Mouse (Mus musculus): ENCODE measurements at regions not wholly inside any gene's neighbourhood (a gene's known extent, or its start where the extent isn't known, plus 50 kb on each side); places are given as distances from the start of the nearest gene placed in this dataset.
"Not testable (repeated sequence)": the region's sequence is repeated elsewhere in the genome, so short reads cannot be mapped to it uniquely, and the experiment has no call there.

DNA sequence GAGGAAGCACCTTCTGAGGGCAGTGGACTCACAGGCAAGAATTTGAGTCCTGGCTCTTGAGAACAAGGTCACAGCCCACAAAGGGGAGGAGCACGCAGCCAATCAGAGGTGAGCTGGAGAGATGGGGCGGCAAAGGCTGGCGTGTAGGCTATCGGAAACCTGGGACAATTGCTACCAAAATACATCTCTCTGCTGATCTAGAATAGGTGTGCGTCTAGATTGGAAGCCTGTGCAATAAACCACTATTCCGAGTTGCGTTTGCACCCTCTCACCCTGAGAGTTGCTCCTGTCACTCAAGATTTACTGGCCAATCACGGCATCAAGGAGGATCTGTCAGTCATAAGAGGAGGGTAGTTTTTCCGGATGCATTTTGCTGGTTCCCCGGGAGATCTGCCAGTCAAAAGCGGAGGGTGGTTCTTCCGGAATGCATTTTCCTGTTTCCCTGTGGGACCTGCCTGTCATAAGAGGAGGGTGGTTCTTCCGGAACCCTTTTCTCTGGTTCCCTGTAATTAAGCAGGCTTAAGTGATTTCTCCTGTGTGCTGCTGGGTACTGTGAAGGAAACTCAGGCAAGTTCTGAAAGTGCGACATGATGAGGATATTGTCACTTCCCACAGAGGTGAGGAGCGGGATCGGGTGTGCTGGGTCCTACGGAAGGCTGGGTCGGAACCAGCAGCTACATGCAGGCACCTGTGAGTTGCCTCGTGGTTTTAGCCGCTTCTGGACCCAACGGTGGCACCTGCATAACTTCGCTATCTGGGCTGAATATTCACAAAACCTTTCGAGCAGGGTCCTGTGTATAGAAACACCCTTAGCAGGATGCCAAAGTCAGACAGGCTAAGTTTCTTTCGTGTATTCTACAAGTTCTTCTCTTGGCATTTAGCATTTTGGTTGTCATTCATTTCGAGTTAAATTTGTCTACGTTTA is 112.6 kb upstream of the Zfp960 start:
- peak; percentile 97 for DNase-seq

DNA sequence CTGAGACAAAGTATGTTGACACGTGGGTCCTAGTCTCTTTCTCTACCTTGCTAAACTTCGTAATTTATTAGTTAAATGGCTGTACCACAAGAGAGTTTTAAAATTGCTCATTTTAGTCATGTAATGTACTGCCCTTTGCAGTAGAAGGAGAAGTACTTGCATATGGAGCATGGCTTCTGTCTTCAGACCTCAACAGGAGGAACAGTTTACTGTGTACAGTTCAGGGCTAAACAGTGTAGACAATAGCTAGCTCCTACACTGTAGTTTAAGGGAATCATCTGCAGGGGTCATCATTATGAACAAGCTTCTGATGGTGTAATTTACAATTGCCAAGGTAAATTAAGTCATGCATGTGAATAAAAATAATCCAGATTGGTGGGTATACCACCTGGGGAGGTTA is 111.8 kb upstream of the Zfp960 start:
- not testable (repeated sequence) for DNase-seq

DNA sequence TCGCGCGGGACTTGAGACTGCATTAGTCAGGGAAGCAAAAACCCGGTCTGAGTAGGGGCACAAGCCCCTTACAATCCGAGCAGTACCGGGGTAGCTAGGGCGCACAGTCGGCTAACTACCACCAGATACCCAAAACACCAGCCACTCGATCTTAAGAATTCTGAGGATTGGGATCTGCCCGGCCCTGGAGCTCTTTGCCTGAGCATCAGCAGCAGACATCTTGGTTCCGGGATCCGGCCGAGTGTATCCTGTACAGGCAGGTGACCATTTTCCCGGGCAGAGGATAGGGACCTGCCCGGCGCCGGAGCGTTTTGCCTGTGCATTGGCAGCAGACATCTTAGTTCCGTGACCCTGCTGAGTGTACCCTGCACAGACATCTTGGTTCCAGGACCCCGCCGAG is 66.7 kb upstream of the Zfp960 start:
- DNase-seq = not testable (repeated sequence)

DNA sequence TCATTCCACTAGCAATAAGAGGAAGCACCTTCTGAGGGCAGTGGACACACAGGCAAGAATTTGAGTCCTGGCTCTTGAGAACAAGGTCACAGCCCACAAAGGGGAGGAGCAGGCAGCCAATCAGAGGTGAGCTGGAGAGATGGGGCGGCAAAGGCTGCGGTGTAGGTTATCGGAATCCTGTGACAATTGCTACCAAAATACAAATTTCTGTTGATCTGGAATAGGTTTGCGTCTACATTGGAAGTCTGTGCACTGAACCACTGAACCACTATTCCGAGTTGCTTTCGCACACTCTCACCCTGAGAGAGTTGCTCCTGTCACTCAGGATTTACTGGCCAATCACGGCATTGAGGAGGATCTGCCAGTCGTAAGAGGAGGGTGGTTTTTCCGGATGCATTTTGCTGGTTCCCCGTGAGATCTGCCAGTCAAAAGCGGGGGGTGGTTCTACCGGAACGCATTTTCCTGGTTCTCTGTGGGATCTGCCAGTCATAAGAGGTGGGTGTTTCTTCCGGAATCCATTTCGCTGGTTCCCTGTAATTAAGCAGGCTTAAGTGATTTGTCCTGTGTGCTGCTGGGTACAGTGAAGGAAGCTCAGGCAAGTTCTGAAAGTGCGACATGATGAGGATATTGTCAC is 59.2 kb upstream of the Zfp960 start:
- DNase-seq = peak; percentile 96

DNA sequence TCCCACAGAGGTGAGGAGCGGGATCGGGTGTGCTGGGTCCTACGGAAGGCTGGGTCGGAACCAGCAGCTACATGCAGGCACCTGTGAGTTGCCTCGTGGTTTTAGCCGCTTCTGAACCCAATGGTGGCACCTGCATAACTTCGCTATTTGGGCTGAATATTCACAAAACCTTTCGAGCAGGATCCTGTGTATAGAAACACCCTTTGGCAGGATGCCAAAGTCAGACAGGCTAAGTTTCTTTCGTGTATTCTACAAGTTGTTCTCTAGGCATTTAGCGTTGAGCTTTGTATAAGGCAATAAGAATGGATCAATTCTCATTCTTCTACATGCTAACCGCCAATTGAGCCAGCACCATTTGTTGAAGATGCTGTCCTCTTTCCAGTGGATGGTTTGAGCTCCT is 58.6 kb upstream of the Zfp960 start:
- peak; percentile 47 for DNase-seq
